Mouse (Mus musculus) right cerebral cortex, adult 2 months (tissue): ENCODE measurements at regions not wholly inside any gene's neighbourhood (a gene's known extent, or its start where the extent isn't known, plus 50 kb on each side); places are given as distances from the start of the nearest gene placed in this dataset.

ENCODE experiments used
- DNase-seq, 2 experiments: peaks; one replicate each; pipeline ENCODE4 v3.0.0; 2021 to 2022; ENCODE audit warnings: low spot score in 2 of 2

DNA sequence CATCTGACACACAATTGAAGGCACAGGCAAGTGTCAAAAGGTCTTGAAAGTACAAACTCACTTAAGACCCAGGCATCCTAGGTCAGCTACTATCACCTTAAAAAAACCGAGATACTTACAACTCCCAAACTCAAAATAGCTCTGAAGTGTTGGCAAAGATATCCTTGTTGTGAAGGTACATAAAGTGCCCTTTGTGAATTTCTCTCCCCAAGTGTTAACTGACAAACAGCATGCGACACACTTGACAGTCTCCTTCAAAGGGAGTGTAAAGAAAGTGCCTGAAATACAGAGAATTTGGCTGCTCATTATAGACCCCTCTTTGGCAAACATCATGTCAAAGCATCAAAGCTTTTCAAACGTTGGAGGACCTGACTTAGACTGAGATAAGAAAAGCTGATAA is 2634.2 kb downstream of the 9330182O14Rik start:
- no peak for DNase-seq

DNA sequence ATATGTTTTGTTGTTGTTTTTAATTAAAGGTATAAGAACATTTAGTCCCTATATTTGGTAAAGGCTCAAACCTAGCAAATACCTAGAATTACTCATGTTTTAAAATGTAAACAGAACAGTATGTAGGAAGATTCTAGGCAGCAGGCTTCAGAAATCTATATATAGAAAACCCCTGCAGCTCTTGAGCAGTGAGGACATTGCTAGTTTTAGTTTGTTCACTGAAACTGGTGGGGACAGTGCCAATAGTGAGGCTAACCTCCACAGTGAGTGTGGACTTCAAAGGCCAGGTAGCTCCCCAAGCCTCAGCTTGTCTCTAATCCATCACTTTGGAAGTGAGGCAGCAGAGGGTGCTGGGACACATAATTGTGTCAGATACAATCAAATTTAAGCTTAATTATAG is 2645.7 kb downstream of the 9330182O14Rik start:
- no peak for DNase-seq

DNA sequence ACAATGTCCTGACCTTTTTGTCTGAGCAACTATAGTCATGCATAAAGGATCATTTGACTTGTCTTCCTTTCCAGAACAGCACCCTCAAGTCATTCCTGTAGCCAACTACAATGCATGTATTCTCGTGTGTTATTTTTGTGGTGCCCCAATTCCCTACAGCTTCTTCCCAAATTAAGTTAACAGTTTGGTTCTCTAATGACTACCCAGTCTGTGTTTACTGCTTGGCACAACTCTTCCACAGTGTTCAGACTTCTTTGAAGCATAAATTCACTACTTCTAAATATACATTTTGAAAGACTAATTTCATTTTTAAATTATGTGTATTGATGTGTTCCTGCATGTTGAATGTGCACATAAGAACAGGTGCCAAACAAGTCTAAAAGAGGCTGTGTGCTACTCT is 2667.1 kb downstream of the 9330182O14Rik start:
- no peak for DNase-seq

DNA sequence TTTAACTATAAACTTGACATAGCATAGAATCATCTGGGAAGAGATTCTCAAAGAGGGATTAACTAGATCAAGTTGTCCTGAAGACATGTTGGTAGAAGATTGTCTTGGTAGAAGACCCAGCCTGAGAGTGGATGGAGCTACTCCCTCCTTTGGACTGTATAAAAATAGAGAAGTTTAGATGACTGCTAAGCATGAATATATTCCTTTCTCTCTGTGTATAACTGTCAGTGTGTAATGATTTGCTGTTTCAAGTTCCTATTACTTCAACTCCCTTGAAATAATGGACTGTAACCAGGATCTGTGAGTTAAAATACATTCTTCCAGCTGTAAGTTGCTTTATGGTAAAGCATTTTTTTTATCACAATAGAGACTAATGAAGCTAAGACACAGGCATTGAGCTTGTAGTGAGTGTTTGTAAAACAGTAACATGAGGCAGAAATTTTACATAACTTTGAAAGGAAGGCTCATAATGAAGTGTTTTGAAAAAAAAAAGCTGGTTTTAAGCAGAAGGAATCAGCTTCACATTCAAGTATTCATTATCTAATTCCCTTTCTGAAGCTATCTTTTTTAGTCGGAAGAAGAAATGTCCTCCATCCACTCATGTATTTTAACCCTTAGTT is 2676.8 kb downstream of the 9330182O14Rik start:
- DNase-seq, result no peak

DNA sequence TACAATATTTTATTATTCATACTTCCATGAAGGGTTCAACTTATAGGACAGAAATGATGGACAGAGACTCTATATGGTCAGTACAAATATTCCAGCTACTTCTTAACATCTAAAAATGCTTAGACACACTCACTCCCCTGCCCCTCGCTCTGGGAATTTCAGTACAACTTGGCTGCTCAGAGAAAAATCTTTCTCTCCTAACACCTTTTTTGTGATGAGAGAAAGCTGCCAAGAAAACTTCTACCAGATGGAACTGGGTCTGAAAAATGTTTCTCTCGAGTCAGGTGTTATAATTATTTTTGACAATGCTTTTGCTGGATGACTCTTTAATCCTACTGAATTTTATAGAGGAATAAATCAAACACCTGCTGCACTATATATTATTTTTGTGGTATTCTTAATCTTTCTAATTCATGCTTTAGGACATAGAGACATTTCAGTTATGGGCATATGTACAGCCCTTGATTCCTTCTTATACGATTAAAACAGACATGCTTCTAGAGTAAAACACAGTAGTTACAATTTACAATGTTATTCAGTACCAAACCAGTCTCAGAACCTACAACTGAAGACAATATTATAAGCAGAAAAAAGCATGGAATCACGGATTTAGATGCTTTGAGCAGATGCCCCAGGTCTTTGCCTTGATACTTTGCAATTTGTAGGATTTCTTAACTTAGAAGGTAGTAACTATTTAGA is 2681.0 kb downstream of the 9330182O14Rik start:
- peak in 1 of 2 experiments; percentile 16 for DNase-seq

DNA sequence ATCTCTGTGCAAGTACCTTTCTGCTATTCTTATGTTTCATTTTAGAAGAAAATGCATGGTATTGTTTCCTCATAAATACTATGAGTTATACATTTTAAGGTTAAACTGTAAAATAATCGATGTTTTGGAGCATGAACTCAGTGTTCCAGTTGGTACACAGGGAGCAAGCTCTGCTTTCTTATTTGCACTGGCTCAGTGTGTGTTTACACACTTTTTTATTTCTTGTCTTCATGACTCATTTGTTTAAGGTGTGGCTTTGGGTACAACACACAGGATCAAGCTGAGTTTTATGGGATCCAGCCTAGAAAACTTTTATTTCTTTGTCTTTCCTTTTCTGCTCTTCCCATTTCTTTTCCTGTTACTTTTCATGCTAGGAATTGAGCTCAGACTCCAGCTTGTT is 2704.7 kb downstream of the 9330182O14Rik start:
- DNase-seq, result no peak

DNA sequence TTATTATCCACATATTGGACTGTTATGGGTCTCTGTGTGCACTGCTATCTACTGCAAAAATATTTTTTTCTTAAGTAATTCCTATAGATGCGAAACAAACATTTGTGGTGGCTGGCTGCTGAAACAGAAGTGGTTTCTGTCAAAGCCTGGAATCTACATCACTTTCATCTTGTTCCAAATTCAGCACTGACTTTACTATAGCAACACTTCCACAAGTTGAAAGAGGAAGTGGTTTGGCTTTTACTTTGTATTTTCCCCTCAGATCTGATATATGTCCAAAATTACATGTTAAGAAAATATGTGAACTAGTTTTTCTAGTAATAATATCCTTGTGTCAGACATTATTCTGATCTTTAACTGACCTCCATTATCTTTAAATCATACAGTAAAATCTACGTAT is 2715.8 kb downstream of the 9330182O14Rik start:
- no peak for DNase-seq

DNA sequence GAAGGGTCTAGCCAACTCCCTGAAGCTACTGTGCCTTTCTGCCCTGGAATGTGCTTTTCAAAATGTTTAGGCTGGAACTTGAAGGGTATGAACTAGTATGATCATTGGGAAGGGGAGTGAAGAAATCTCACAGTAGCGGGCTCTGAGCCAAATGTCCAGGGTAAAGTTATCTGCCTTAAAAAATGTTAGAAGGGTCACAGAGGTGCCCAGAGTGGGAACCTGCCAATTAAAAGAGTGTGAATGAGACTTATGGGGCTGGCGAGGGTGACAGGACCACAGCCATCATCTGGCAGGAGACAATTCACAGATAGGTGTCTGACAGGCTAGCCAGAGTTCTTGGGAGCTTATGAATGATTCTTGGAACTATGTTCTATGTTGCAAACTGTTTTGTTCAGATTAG is 2738.3 kb downstream of the 9330182O14Rik start:
- DNase-seq, result no peak

DNA sequence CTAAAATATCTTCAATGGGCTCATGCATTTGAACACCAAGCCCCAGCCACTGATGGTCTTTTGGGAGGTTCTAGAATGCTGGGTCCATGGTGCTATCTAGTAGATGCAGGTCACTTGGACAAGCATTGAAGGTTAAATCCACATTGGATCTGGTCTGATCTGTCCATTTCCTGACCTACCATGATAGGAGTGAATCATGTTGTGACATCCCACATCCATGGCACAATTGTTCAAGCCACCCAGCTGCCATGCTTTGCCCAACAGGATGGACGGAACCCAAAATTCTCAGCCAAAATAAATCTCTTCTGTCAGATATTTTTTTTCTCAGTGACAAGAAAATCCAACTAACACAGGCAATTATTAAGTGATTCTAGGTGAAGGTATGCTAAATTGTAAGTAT is 2760.4 kb downstream of the 9330182O14Rik start:
- DNase-seq, result no peak

DNA sequence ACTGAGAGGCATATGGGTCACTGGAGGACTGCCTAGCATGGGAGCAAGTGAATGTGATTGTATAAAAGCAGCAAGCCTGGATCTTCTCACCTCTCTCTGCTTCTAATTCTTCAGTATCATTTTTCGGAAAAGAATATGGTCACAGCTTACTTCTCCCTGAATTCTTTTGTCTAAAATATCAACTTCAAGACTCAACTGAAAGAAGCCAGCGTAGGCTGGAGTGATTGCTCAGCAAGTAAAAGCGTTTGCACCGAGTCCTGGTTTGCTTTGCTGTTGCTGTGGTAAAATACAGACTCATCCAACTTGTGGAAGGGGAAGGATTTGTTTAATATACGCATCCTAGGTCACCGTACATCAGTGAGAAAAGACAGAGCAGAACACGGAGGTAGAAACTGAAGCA is 2765.9 kb downstream of the 9330182O14Rik start:
- peak in 1 of 2 experiments; percentile 4 for DNase-seq

DNA sequence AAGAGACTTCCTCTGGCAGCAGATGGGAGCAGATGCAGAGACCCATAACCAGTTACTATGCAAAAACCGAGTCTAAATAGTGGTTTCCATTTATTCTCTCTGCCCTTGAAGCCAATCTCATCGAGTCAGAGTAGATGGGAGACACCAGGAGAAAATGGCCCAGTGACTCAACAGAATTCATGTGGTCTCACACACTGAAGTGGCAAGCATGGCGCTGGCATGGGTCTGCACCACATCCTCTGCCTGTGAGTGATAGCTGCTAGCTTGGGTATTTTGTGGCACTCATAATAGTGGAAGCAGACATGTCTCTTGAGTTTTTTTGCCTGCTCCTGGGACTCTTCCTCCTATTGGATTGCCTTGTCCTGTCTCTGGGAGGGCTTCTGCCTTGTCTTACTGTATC is 2767.6 kb downstream of the 9330182O14Rik start:
- no peak for DNase-seq

DNA sequence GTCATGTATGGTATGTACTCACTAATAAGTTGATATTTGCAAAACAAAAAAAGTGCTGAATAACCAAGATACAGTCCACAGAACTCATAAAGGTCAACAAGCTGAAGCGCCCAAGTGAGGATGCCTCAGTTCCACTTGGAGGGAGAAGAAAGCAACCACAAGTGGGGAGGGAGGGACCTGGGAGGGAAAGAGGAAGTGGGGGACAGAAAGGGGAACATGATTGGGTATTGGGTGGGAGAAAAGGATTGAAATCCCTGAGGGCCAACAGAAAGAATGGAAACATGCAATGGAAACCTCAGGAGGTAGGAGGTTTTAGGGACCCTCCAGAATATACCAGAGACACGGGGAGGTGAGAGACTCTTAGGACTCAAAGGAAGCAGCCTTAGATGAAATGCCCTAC is 2777.2 kb downstream of the 9330182O14Rik start:
- no peak for DNase-seq

DNA sequence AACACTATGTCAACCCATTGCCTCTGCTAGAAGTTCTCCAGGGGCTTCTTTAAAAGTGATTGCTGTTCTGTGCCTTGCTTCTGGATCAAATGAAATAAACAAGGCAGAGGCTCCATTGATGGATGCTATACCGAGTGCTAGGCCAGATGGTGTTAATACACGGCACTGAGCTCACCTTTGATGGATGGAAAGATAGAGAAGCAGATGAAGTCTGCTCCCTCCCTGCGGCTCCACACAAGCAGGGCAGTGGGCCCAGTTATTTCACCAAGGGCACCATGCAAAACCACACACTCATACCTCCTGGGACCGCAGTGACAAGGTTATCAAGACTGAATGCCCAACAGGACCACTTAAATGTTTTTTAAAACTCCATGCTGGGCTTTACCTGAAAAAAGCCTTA is 2778.7 kb downstream of the 9330182O14Rik start:
- DNase-seq, result no peak

DNA sequence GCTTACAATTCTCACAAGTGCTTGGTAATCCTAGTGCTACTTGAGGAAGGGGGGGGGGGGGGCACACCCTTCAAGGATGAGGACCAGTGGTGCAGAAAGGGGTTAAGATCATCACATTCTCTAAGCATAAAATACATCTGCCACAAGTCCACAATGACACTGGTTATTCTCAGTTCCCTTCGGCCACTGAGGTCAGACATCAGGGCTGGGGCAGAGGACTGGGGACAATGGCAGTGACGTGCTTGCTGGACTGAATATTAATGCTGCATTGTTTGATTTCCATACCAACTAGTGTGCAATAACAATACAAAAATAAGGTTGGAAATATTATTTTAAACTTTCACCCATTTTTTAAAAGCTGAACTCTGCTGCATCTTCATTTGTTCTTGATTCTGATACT is 2779.1 kb downstream of the 9330182O14Rik start:
- DNase-seq, result no peak

DNA sequence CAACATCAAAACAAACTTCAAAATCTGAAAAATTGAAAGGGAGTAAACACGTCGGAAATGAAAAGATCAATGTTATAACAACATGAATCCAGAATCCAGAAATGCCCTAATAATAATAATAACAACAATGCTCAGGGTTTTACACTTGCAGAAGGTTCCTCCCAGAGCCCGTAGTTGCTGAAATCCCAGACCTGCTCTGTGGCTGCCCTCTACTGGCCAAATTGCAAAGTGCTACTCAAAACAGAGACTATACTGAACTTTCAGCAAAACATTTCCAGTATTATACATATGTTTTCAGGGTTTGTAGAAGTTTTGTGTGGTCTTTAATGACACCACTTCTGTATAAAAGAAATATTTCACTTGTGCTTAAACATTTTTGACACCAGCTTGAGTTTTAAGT is 2779.9 kb downstream of the 9330182O14Rik start:
- peak; percentile 81 to 89 for DNase-seq

DNA sequence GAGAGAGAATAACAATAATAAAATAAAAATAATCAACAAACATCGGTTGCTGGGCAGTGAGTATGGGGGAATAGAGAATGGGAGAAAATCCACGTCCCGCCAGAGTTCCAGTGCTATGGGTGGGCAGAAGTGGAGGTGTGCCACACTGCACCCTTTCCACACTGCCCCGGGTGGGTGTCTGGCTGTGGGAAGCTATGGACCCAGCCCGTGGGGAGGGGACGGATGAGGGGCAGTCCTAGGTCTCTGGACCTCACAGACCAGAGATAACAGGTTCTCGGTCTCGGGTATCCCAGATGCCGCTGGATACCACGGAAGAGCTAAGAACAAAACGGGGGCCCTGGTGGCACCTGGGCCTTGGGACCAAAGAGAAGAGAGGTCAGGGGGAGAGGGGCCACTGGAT is 2781.0 kb downstream of the 9330182O14Rik start:
- no peak for DNase-seq

DNA sequence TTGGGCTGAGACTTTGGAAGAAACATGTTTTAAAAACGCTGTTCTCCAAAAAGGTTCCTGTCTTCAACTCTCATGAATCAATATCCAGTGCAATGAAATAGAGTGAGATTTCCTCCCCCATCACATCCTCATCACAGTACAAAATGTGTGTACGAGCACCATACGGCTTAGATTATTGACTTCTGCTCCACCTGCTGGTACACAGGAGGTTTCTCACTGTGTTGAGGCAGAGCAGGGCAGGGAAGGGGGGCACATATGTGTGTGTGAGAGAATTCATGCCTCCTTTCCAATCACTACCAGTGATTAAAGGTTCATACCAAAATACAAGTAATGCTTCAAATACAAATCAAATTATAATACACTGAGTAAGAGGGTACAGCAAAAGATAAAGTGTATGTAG is 2787.5 kb downstream of the 9330182O14Rik start:
- DNase-seq, result no peak

DNA sequence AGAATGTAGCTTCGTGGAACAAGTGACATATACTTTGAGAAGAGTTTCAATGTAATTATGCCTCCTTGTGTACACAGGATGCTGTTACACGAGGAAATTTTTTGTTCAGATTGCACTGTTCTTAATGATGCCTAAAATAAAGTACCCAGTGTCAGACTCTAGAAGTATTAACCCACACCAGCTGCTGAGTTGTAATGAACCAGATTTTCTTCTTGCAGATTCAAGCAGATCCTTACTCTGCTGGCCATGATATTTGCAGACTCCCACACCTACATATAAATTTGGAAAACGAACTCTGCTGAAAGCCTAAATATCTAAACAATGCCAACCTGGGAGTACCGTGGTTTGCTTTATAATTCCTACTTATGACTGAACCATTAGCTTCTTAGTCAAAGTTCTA is 2794.2 kb downstream of the 9330182O14Rik start:
- peak in 1 of 2 experiments; percentile 24 for DNase-seq

DNA sequence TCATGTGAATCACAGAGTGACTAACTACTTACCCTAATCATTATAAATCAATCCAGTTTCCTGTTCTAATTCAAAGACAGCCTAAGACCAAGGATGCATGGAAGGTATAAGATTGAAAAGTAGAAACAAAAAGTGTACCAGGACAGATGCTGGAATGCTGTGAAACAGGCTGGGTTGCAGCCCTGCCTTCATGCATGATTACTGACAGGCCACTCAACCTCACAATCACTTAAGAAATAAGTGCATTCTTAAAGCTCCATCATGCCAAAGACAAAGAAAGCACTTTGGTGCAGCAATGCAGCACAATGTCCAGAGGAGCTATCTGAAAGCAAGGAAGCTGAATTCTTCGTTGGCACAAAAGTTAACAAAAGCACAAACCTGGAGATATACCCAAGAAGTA is 2810.4 kb downstream of the 9330182O14Rik start:
- no peak for DNase-seq

DNA sequence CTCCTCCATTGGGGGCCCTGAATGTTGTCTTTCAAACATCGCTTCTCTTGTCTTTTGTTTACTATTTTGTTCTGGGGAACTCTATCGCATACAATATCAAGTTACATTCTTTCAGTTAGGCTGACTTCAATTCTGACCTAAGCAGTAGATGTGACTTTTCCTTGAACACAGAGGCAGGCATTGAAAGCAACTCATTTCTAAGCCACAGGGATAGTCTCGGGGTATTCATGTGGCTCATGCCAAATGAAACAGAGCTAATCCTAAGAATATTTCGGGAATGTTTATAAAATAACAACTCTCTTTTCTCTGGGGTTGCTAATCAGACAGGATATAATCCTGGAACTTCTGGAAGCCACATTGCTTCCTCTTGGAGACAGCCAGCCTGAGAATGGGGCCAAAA is 2821.0 kb downstream of the 9330182O14Rik start:
- no peak for DNase-seq

DNA sequence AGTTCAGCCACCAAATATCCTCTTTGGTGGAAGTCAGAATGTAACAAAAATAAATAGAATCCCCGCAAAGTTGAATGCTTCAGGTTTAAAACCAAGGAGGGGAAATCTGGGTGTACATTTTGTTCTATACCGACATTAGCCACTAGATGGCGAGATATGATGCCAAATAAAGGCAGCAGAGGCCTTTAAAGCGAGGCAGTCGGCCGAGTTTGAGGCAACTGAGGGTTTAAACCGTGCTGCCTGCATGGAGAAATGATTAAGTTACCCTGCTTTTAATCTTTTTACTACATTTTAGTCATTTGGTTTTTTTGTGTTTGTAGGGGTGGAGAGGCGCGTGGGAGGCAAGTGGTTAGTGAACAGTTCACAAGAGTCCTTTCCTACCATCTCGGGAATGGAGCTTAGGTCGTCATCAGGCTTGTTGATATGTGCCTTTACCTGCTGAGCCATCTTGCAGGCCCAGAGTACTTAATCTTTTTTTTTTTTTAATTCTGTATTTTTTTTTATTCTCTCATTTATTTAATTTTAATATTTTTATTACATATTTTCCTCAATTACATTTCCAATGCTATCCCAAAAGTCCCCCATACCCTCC is 2828.7 kb downstream of the 9330182O14Rik start:
- peak; percentile 52 to 78 for DNase-seq

DNA sequence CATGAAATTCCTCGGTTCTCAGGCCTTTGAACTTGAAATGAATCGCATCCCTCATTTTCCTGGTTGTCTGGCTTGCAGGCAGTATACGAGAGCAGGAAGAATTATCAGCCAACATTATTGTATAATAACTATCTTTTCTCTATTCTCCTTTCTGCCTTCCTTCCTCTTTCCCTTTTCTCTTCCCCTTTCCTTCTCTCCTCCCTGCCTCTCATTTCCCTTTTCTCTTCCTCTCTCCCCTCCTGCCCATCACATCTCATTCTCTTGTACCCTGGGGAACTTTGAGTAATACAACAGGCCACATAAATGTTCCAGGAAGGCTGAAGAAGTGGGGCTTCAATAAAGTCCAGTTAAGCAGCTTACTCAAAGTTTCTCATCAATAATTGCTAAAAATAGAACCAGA is 2831.1 kb downstream of the 9330182O14Rik start:
- DNase-seq, result no peak
